8 mouse cellular contexts compared by ENCODE assay signal in the genomic region with DNA sequence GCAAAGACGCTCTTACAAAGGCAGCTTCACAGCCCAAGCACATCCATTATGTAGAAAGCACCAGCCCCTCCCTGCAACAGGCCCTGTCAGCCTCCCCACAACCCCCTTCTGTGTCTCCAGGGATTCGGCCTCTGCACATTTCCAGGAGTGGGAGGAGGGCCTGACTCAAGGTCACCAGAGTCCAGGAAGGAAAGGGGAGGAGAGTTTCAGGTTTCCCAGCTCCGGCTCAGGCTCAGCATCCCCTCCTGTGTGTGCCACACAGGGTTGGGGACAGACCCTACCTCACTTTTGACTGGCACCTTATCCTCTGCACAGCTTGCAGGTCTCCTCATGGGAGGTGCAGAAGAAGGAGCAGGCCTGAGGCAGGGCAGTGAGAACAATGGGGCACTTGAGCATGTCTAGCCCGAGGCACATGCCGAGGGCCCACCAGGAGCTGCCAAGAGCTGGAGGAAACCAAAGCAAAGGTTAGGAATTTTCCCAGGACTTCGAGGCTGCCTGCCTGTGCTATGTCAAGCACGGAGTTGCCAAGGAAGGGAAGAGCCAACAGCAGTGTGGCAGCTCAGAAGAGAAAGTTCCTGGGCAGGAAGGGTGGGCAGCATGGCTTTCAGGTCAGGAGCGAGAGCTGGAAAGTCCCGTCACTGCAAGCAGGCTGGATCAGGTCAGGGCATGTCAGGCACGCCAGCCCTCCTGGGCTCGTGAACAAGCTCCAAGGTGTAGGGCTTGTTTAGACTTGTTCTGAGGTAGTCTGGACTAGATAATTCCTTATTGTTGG. TPM values are rescaled to one million over a fixed set of nuclear protein-coding genes. Genes with fewer than 3 reads are reported as not detected.
DNase-seq lines count a peak whose midpoint lies in the region; ATAC-seq and TF ChIP-seq lines count a peak whose summit lies in the region.

No protein-coding gene starts in this region.

- H3K4me2 ChIP-seq in intestine, embryonic 16.5 days (ENCODE audit: low read depth, low read length), result no peak overlapping the region
- no peak overlapping the region for H3K4me2 ChIP-seq in midbrain, embryonic 11.5 days

- ATAC-seq in intestine, embryonic 16.5 days, result peak; percentile 58
- ATAC-seq in midbrain, embryonic 11.5 days (ENCODE audit: low FRiP score), result peak; percentile 41
- no peak for ATAC-seq in megakaryocyte, adult 5-6 weeks (ENCODE audit: poor library complexity, severe bottlenecking)

- no peak for TF ChIP-seq CTCF in E14TG2a.4 (conservative IDR thresholded peaks at IDR 0.05; ENCODE audit: low read length)

- peak overlapping the region; percentile 78 for H3K4me3 ChIP-seq in E14TG2a.4 (replicated peaks; ENCODE audit: low read length)
- no peak overlapping the region for H3K4me3 ChIP-seq in intestine, embryonic 16.5 days (ENCODE audit: low read length)
- H3K4me3 ChIP-seq in midbrain, embryonic 11.5 days (ENCODE audit: low read depth, low read length), result no peak overlapping the region

- peak; percentile 74 for DNase-seq in adrenal gland, postnatal 14 days
- DNase-seq in gonadal fat pad, adult 2 months (ENCODE audit: low read depth), result peak; percentile 78
- no peak for DNase-seq in midbrain, embryonic 11.5 days (ENCODE audit: low spot score, missing footprints)
- no peak for DNase-seq in left cerebral cortex, adult 11 months (ENCODE audit: low spot score)
- no peak for DNase-seq in cerebellum, adult 18-20 months

- peaks cover 82% of the 10 kb centered on the region for H3K4me1 ChIP-seq in E14TG2a.4 (replicated peaks; ENCODE audit: low read depth, low read length)
- H3K4me1 ChIP-seq in intestine, embryonic 16.5 days (ENCODE audit: control insufficient read depth, insufficient read depth, low read length), result peaks cover 14% of the 10 kb centered on the region
- no peaks in the 10 kb centered on the region; the same call in none of the 2 replicates for H3K4me1 ChIP-seq in midbrain, embryonic 11.5 days (ENCODE audit: control insufficient read depth, insufficient read depth, low read length)

- 34% methylated on average over 11 of the region's 11 CpGs for WGBS in intestine, embryonic 16.5 days
- 48% methylated on average over 11 of the region's 11 CpGs for WGBS in midbrain, embryonic 11.5 days

- H3K27me3 ChIP-seq in E14TG2a.4 (ENCODE audit: insufficient read depth, low read length), result no peaks in the 10 kb centered on the region; the same call in 1 of the 2 replicates
- no peaks in the 10 kb centered on the region for H3K27me3 ChIP-seq in intestine, embryonic 16.5 days (replicated peaks; ENCODE audit: control insufficient read depth, insufficient read depth, low read length)
- H3K27me3 ChIP-seq in midbrain, embryonic 11.5 days (ENCODE audit: control insufficient read depth, insufficient read depth, low read length), result no peaks in the 10 kb centered on the region

- H3K36me3 ChIP-seq in E14TG2a.4 (ENCODE audit: insufficient read depth, low read length), result peaks cover 9% of the 10 kb centered on the region
- H3K36me3 ChIP-seq in intestine, embryonic 16.5 days (ENCODE audit: control insufficient read depth, insufficient read depth, low read length), result no peaks in the 10 kb centered on the region
- H3K36me3 ChIP-seq in midbrain, embryonic 11.5 days (ENCODE audit: control insufficient read depth, insufficient read depth, low read length), result no peaks in the 10 kb centered on the region

- H3K9me3 ChIP-seq in E14TG2a.4 (ENCODE audit: low read length), result no peaks in the 10 kb centered on the region
- H3K9me3 ChIP-seq in intestine, embryonic 16.5 days (ENCODE audit: control insufficient read depth, low read length), result no peaks in the 10 kb centered on the region
- H3K9me3 ChIP-seq in midbrain, embryonic 11.5 days (ENCODE audit: control insufficient read depth, low read length), result no peaks in the 10 kb centered on the region

- peak overlapping the region; percentile 49 for H3K27ac ChIP-seq in intestine, embryonic 16.5 days (ENCODE audit: low read length)
- H3K27ac ChIP-seq in midbrain, embryonic 11.5 days (ENCODE audit: low read depth, low read length), result no peak overlapping the region

- H3K9ac ChIP-seq in intestine, embryonic 16.5 days (ENCODE audit: low read depth, low read length), result no peak overlapping the region
- H3K9ac ChIP-seq in midbrain, embryonic 11.5 days (ENCODE audit: low read length), result no peak overlapping the region

RNA-seq across cellular contexts. Expression of a gene that starts 3.5 kb away (rescaled TPM):
- 34.2 and 35.1 TPM in 2 replicates for total RNA-seq in adrenal gland, postnatal 14 days (2021)
- 18.7 and 21.0 TPM in 2 replicates for polyA plus RNA-seq in gonadal fat pad, adult 2 months (2012; rRNA removed)
- 7.1 and 7.2 TPM in 2 replicates for polyA plus RNA-seq in intestine, embryonic 16.5 days (2015; fragmentation: Nextera tagmentation; extraction: Ambion mirVana)
- 4.7 and 5.3 TPM in 2 replicates for polyA plus RNA-seq in midbrain, embryonic 11.5 days (2014; fragmentation: Nextera tagmentation; extraction: Ambion mirVana)
- total RNA-seq in megakaryocyte, adult 5-6 weeks (2015), result not detected in 2 replicates
- not detected in 2 replicates for total RNA-seq in megakaryocyte, adult 5-6 weeks (2017)

RNA-seq across cellular contexts. Expression of a gene that starts 4.2 kb away (rescaled TPM):
- total RNA-seq in adrenal gland, postnatal 14 days (2021), result 17.4 and 33.4 TPM in 2 replicates
- polyA plus RNA-seq in gonadal fat pad, adult 2 months (2012; rRNA removed), result 522 and 740 TPM in 2 replicates
- 35.5 and 37.9 TPM in 2 replicates for polyA plus RNA-seq in intestine, embryonic 16.5 days (2015; fragmentation: Nextera tagmentation; extraction: Ambion mirVana)
- 65.7 and 67.3 TPM in 2 replicates for polyA plus RNA-seq in midbrain, embryonic 11.5 days (2014; fragmentation: Nextera tagmentation; extraction: Ambion mirVana)
- not detected in 2 replicates for total RNA-seq in megakaryocyte, adult 5-6 weeks (2015)
- not detected in 2 replicates for total RNA-seq in megakaryocyte, adult 5-6 weeks (2017)

RNA-seq across cellular contexts. Expression of a gene that starts 23.5 kb away (rescaled TPM):
- 4.0 TPM in 1 of 2 replicates, not detected in the other for total RNA-seq in adrenal gland, postnatal 14 days (2021)
- not detected in 2 replicates for polyA plus RNA-seq in gonadal fat pad, adult 2 months (2012; rRNA removed)
- polyA plus RNA-seq in intestine, embryonic 16.5 days (2015; fragmentation: Nextera tagmentation; extraction: Ambion mirVana), result not detected in 2 replicates
- polyA plus RNA-seq in midbrain, embryonic 11.5 days (2014; fragmentation: Nextera tagmentation; extraction: Ambion mirVana), result not detected in 2 replicates
- total RNA-seq in megakaryocyte, adult 5-6 weeks (2015), result not detected in 2 replicates
- not detected in 2 replicates for total RNA-seq in megakaryocyte, adult 5-6 weeks (2017)

Comparison
In these comparisons a context has a peak if more than half of its experiments do, and no peak if none do; other contexts are left out.
1. DNase-seq: peak in adrenal gland, postnatal 14 days (single experiment) and gonadal fat pad, adult 2 months (single experiment); none in midbrain, embryonic 11.5 days (single experiment), left cerebral cortex, adult 11 months (single experiment) and cerebellum, adult 18-20 months (0 of 2).